Mouse (Mus musculus) CH12.LX (cell line): Measurements from ENCODE around the gene Dmac2. TPM values are rescaled to one million over a fixed set of nuclear protein-coding genes. Genes with fewer than 3 reads are reported as not detected.

Experiments
- DNase-seq: peaks from one replicate; pipeline ENCODE4 v3.0.0-alpha.2; 2013; ENCODE audit errors: extremely low read depth
- H3K27ac ChIP-seq: 2 replicates; pipeline ENCODE4 v1.5.1; 2012; ENCODE audit warnings: low read depth, mild to moderate bottlenecking, control low read depth, moderate library complexity; ENCODE audit not compliant: insufficient read depth
- H3K27me3 ChIP-seq: replicated peaks from 2 replicates; pipeline ENCODE3; 2012; ENCODE audit warnings: inconsistent platforms
- H3K36me3 ChIP-seq, 2 experiments: replicated peaks in 1 of 2; 2 replicates each; pipeline versions ENCODE3 to v1.6.1; 2012; ENCODE audit warnings: inconsistent platforms in 1 of 2, low read length in 1 of 2, mild to moderate bottlenecking in 1 of 2, mixed read lengths in 1 of 2, moderate library complexity in 1 of 2; ENCODE audit not compliant: control insufficient read depth in 1 of 2, insufficient read depth in 1 of 2
- H3K4me1 ChIP-seq, 2 experiments: 2 replicates each; pipeline ENCODE4 v1.6.1; 2012; ENCODE audit warnings: inconsistent platforms in 1 of 2, moderate library complexity in 1 of 2; ENCODE audit not compliant: insufficient read depth in 2 of 2, control insufficient read depth in 1 of 2
- H3K4me2 ChIP-seq: 2 replicates; pipeline ENCODE4 v1.6.1; 2012; ENCODE audit warnings: low read depth, mild to moderate bottlenecking, control low read depth; ENCODE audit not compliant: poor library complexity, insufficient read depth, severe bottlenecking
- H3K4me3 ChIP-seq, 3 experiments: fragments of 150-350 bp in 1 of 3; sonication (generic) in 1 of 3; replicated peaks in 1 of 3; 2 replicates each; pipeline versions ENCODE3 to v1.5.1; 2011 to 2012; ENCODE audit warnings: low read depth in 2 of 3, low read length in 2 of 3, mild to moderate bottlenecking in 2 of 3, moderate library complexity in 2 of 3, control low read depth in 1 of 3, improper control_type of control experiment in 1 of 3, inconsistent platforms in 1 of 3, mixed read lengths in 1 of 3; ENCODE audit not compliant: poor library complexity in 1 of 3
- H3K79me2 ChIP-seq: replicated peaks from 2 replicates; pipeline ENCODE4 v1.6.1; 2012; ENCODE audit warnings: mild to moderate bottlenecking, moderate library complexity; ENCODE audit not compliant: control insufficient read depth, poor library complexity, insufficient read depth, severe bottlenecking; ENCODE audit errors: extremely low read depth
- H3K9ac ChIP-seq: 2 replicates; pipeline ENCODE4 v1.6.1; 2012; ENCODE audit warnings: low read depth, mild to moderate bottlenecking, control low read depth, moderate library complexity; ENCODE audit not compliant: insufficient read depth
- H3K9me3 ChIP-seq: replicated peaks from 2 replicates; pipeline ENCODE3; 2012; ENCODE audit warnings: low read length, inconsistent platforms, mixed read lengths
- BHLHE40 ChIP-seq: IDR thresholded peaks from 2 replicates; pipeline ENCODE4 v1.6.1; 2011; ENCODE audit warnings: mild to moderate bottlenecking, low read depth, low read length, improper control_type of control experiment
- CHD1 ChIP-seq: IDR thresholded peaks from 2 replicates; pipeline ENCODE4 v1.6.1; 2012; ENCODE audit warnings: low read depth, low read length, improper control_type of control experiment, inconsistent platforms
- CHD2 ChIP-seq: IDR thresholded peaks from 2 replicates; pipeline ENCODE4 v1.6.1; 2011; ENCODE audit warnings: low read length, improper control_type of control experiment
- CTCF ChIP-seq, 2 experiments: IDR thresholded peaks in 1 of 2; conservative IDR thresholded peaks in 1 of 2; 2 replicates each; pipeline ENCODE4 v1.5.1; 2011 to 2012; ENCODE audit warnings: low read depth in 2 of 2, low read length in 2 of 2, improper control_type of control experiment in 1 of 2, inconsistent platforms in 1 of 2, mild to moderate bottlenecking in 1 of 2, moderate library complexity in 1 of 2
- EP300 ChIP-seq: IDR thresholded peaks from 2 replicates; pipeline ENCODE4 v1.6.1; 2011; ENCODE audit warnings: low read length, improper control_type of control experiment
- GABPA ChIP-seq: IDR thresholded peaks from 2 replicates; pipeline ENCODE4 v1.6.1; 2012; ENCODE audit warnings: low read depth, low read length, improper control_type of control experiment, inconsistent platforms; ENCODE audit not compliant: insufficient replicate concordance
- HCFC1 ChIP-seq: IDR thresholded peaks from 2 replicates; pipeline ENCODE4 v1.6.1; 2012; ENCODE audit warnings: low read depth, mild to moderate bottlenecking, inconsistent platforms, low read length, improper control_type of control experiment
- JUN ChIP-seq: IDR thresholded peaks from 2 replicates; pipeline ENCODE4 v1.6.1; 2011; ENCODE audit warnings: low read depth, mild to moderate bottlenecking, low read length, improper control_type of control experiment, moderate library complexity; ENCODE audit not compliant: insufficient read depth
- MAFK ChIP-seq: IDR thresholded peaks from 2 replicates; pipeline ENCODE4 v1.6.1; 2011; ENCODE audit warnings: low read length, improper control_type of control experiment; ENCODE audit not compliant: insufficient replicate concordance
- MAZ ChIP-seq: IDR thresholded peaks from 2 replicates; pipeline ENCODE4 v1.6.1; 2012; ENCODE audit warnings: low read depth, mild to moderate bottlenecking, inconsistent platforms, low read length, improper control_type of control experiment, moderate library complexity
- MEF2A ChIP-seq: IDR thresholded peaks from 2 replicates; pipeline ENCODE4 v1.6.1; 2014; ENCODE audit warnings: low read depth, mild to moderate bottlenecking, inconsistent platforms, low read length, improper control_type of control experiment, borderline replicate concordance
- MXI1 ChIP-seq: IDR thresholded peaks from 2 replicates; pipeline ENCODE4 v1.6.1; 2011; ENCODE audit warnings: mild to moderate bottlenecking, low read depth, low read length, improper control_type of control experiment
- NRF1 ChIP-seq: IDR thresholded peaks from 2 replicates; pipeline ENCODE4 v1.6.1; 2014; ENCODE audit warnings: low read depth, mild to moderate bottlenecking, inconsistent platforms, low read length, improper control_type of control experiment, moderate library complexity
- PAX5 ChIP-seq: IDR thresholded peaks from 2 replicates; pipeline ENCODE4 v1.6.1; 2012; ENCODE audit warnings: low read length, inconsistent platforms, mixed read lengths
- POLR2A ChIP-seq: IDR thresholded peaks from 2 replicates; pipeline ENCODE4 v1.6.1; 2011; ENCODE audit warnings: low read depth, mild to moderate bottlenecking, improper control_type of control experiment, low read length
- RAD21 ChIP-seq: IDR thresholded peaks from 2 replicates; pipeline ENCODE4 v1.6.1; 2011; ENCODE audit warnings: low read depth, mild to moderate bottlenecking, low read length, improper control_type of control experiment, moderate library complexity
- RCOR1 ChIP-seq: conservative IDR thresholded peaks from 2 replicates; pipeline ENCODE4 v1.6.1; 2012; ENCODE audit warnings: low read depth, mild to moderate bottlenecking, inconsistent platforms, low read length, improper control_type of control experiment
- SIN3A ChIP-seq: IDR thresholded peaks from 2 replicates; pipeline ENCODE4 v1.6.1; 2012; ENCODE audit warnings: low read length, improper control_type of control experiment, inconsistent platforms
- SMC3 ChIP-seq: IDR thresholded peaks from 2 replicates; pipeline ENCODE4 v1.6.1; 2011; ENCODE audit warnings: low read depth, low read length, improper control_type of control experiment
- TBP ChIP-seq: conservative IDR thresholded peaks from 2 replicates; pipeline ENCODE4 v1.6.1; 2011; ENCODE audit warnings: low read depth, low read length, improper control_type of control experiment
- UBTF ChIP-seq: IDR thresholded peaks from 2 replicates; pipeline ENCODE4 v1.6.1; 2012; ENCODE audit warnings: low read depth, mild to moderate bottlenecking, inconsistent platforms, low read length, improper control_type of control experiment, moderate library complexity
- USF1 ChIP-seq: IDR thresholded peaks from 2 replicates; pipeline ENCODE4 v1.6.1; 2014; ENCODE audit warnings: low read depth, mild to moderate bottlenecking, inconsistent platforms, low read length, improper control_type of control experiment
- ZC3H11A ChIP-seq: IDR thresholded peaks from 2 replicates; pipeline ENCODE4 v1.6.1; 2012; ENCODE audit warnings: low read depth, mild to moderate bottlenecking, inconsistent platforms, low read length, improper control_type of control experiment
- ZKSCAN1 ChIP-seq: IDR thresholded peaks from 2 replicates; pipeline ENCODE4 v1.6.1; 2012; ENCODE audit warnings: low read depth, inconsistent platforms, low read length, improper control_type of control experiment, borderline replicate concordance
- ZMIZ1 ChIP-seq: IDR thresholded peaks from 2 replicates; pipeline ENCODE4 v1.6.1; 2012; ENCODE audit warnings: low read depth, mild to moderate bottlenecking, inconsistent platforms, low read length, improper control_type of control experiment
- dilution Hi-C: fragments of 300-500 bp; cut with MboI; formaldehyde crosslinking; loops from 2 replicates; pipeline ENCODE4 v1.14.3; 2020; ENCODE audit warnings: low sequenced_read_pairs; ENCODE audit not compliant: extremely low pct_unique_long_range_greater_than_20kb, extremely low pct_ligation_motif_present
- in situ Hi-C: fragments of 300-500 bp; cut with MboI; formaldehyde crosslinking; loops from 3 replicates; pipeline ENCODE4 v1.14.3; 2019; ENCODE audit warnings: low sequenced_read_pairs, low pct_ligation_motif_present, low pct_unique_long_range_greater_than_20kb, mixed read lengths
- polyA plus RNA-seq: library from polyadenylated mRNA; unstranded; fragments of >175 nt; gene quantifications from 2 replicates; pipeline ENCODE4 v1.2.1, GENCODE M21; 2012; ENCODE audit warnings: low read depth; ENCODE audit not compliant: insufficient read length
- total RNA-seq, 2 experiments: library from RNA; depleted of rRNA; stranded (reverse); fragments of 300-350 nt in 1 of 2; fragments of >200 nt in 1 of 2; gene quantifications; 2 replicates each; pipeline ENCODE4 v1.2.3; 2012 to 2014

Gene Dmac2
- total and polyA plus RNA-seq, 3 experiments, result 18.7 to 35.0 (median 19.8) TPM

DNA sequence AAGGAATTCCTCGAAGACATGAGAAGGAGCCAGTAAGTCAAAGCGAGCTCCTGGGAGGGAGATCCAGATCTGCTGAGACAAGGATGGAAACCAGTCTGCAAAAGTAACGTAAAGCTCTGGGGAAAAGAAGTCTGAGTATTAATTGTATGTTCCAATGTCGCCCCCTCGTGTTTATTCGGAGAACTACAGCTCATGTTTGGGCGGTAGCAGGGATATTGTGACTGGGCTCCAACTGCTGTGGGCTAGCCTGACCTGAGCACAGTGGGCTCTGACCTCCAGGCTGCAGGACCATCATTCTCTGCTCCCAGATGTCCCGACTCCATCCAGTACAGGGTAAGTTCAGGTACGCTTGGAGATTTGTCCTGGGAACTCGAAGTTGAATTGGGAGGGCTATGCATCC lies 19.6 kb upstream of the Dmac2 start:
- TF ChIP-seq CTCF (conservative IDR thresholded peaks at IDR 0.05 in 1 of 2, IDR thresholded peaks at IDR 0.05 in 1 of 2; ENCODE audit: low read depth in 2 of 2, low read length in 2 of 2) (peak; percentile 91 to 92), GABPA (no peak), MAZ (no peak), ZC3H11A (no peak), RAD21 (peak; percentile 90), SMC3 (peak; percentile 88), MAFK (no peak)
- H3K79me2 ChIP-seq, result no peaks in the 10 kb centered on the region
- no peak overlapping the region for H3K4me2 ChIP-seq
- H3K4me1 ChIP-seq, result 0 out of 4 replicates have a peak, but pooled peaks cover 0 to 4% of the 10 kb centered on the region in 2 experiments
- DNase-seq, result peak; percentile 79
- in situ Hi-C loops, result loop anchor here (5.0 kb wide), 2 partner anchors 117 to 167 kb away; no protein-coding TSS in a partner anchor
- dilution Hi-C loops, result no loop called here
- H3K27me3 ChIP-seq, result peaks cover 13% of the 10 kb centered on the region
- no peaks in the 10 kb centered on the region for H3K9me3 ChIP-seq
- no peak overlapping the region for H3K27ac ChIP-seq
- H3K4me3 ChIP-seq, result no peak overlapping the region
- H3K36me3 ChIP-seq, result no peaks in the 10 kb centered on the region
- no peak overlapping the region for H3K9ac ChIP-seq

GRCm38 (mm10) chr7:25600666-25601065 lies 18.5 kb upstream of the Dmac2 start:
- in situ Hi-C loops (no loop called here), dilution Hi-C loops (no loop called here)
- no peak overlapping the region for H3K4me3 ChIP-seq
- 0 out of 4 replicates have a peak, but pooled peaks cover 4% of the 10 kb centered on the region in 2 experiments for H3K4me1 ChIP-seq
- peaks cover 11% of the 10 kb centered on the region for H3K27me3 ChIP-seq
- H3K79me2 ChIP-seq, result no peaks in the 10 kb centered on the region
- H3K27ac ChIP-seq, result no peak overlapping the region
- TF ChIP-seq UBTF (no peak), SMC3 (no peak), NRF1 (no peak), BHLHE40 (peak; percentile 16; the same call in 1 of the 2 replicates)
- H3K9ac ChIP-seq, result no peak overlapping the region
- DNase-seq, result no peak
- H3K36me3 ChIP-seq, result no peaks in the 10 kb centered on the region
- H3K4me2 ChIP-seq, result no peak overlapping the region
- no peaks in the 10 kb centered on the region for H3K9me3 ChIP-seq

DNA sequence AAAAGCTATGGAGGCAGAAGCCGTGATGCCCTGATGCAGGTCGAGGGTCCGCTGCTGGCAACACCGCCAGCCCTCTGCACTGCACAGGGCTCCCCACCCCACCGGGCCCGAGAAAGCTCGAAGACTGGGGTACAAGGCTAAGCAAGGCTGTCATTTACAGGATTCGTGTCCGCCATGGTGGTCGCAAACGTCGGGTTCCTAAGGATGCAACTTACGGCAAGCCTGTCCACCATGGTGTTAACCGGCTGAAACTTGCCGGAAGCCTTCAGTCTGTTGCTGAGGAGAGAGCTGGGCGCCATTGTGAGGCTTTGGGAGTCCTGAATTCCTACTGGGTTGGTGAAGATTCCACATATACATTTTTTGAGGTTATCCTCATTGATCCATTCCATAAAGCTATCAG lies 17.9 kb upstream of the Dmac2 start:
- in situ Hi-C loops, result no loop called here
- no peak for TF ChIP-seq CHD1
- TF ChIP-seq UBTF, result no peak
- no peak for TF ChIP-seq ZC3H11A
- no peak for TF ChIP-seq ZKSCAN1
- TF ChIP-seq EP300, result no peak
- no peak for TF ChIP-seq SIN3A
- no peak for TF ChIP-seq CHD2
- TF ChIP-seq ZMIZ1, result no peak
- TF ChIP-seq HCFC1, result no peak
- no peak for TF ChIP-seq POLR2A
- TF ChIP-seq RCOR1, result no peak
- no peak for TF ChIP-seq USF1
- TF ChIP-seq JUN, result no peak
- TF ChIP-seq TBP, result no peak
- no peak for TF ChIP-seq MXI1
- no peak for TF ChIP-seq PAX5
- no peak for TF ChIP-seq MEF2A
- TF ChIP-seq CTCF (conservative IDR thresholded peaks at IDR 0.05 in 1 of 2, IDR thresholded peaks at IDR 0.05 in 1 of 2; ENCODE audit: low read depth in 2 of 2, low read length in 2 of 2), result no peak

More for the DNA sequence above, 17.9 kb upstream of the Dmac2 start:
- no peaks in the 10 kb centered on the region for H3K36me3 ChIP-seq
- dilution Hi-C loops, result no loop called here
- H3K4me3 ChIP-seq, result no peak overlapping the region
- peaks cover 4 to 9% of the 10 kb centered on the region in 2 experiments; a peak in 1 of 4 replicates for H3K4me1 ChIP-seq
- no peak overlapping the region for H3K9ac ChIP-seq
- DNase-seq, result no peak
- no peak overlapping the region for H3K4me2 ChIP-seq
- H3K9me3 ChIP-seq, result no peaks in the 10 kb centered on the region
- H3K79me2 ChIP-seq, result no peaks in the 10 kb centered on the region
- no peak overlapping the region for H3K27ac ChIP-seq
- H3K27me3 ChIP-seq, result peaks cover 11% of the 10 kb centered on the region
